Mouse (Mus musculus): ENCODE data around the gene A530064D06Rik. TPM values are rescaled to one million over a fixed set of nuclear protein-coding genes. Genes with fewer than 3 reads are reported as not detected.
"Not testable (repeated sequence)": the region's sequence is repeated elsewhere in the genome, so short reads cannot be mapped to it uniquely, and the experiment has no call there.

The A530064D06Rik gene
- not detected in 2 replicates for polyA plus RNA-seq (2015; fragmentation: Nextera tagmentation; extraction: Ambion mirVana)

DNA sequence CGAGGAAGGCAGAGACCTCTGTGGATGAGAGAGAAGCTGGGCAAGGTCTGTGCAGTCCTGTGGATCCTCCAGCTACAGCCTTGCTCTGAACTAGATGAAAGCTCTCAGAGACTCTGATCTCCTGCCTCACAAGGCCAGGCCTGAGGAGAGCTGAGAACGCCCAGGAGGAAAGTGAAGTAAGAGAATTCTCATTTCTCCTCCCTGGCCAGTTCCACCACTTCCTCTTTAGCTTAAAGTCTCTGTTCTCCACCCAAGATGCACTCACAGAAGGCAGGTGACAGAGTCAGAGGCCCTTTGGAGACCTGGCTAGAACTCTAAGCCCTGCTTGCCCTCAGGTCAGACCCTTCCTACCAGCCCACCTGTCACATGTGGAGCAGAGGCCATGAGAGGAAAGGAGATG lies at the start of gene A530064D06Rik:
Gene A530064D06Rik (minus strand): TSS at position 173 of the 400 bp plus-strand sequence.
- H3K9me3 ChIP-seq; H3K4me1 ChIP-seq; H3K27ac ChIP-seq; ATAC-seq (replicated peaks); H3K36me3 ChIP-seq (replicated peaks); H3K27me3 ChIP-seq (replicated peaks); H3K4me2 ChIP-seq; H3K9ac ChIP-seq; H3K4me3 ChIP-seq: not testable (repeated sequence)
- 89% methylated on average over 2 of the region's 2 CpGs for WGBS

DNA sequence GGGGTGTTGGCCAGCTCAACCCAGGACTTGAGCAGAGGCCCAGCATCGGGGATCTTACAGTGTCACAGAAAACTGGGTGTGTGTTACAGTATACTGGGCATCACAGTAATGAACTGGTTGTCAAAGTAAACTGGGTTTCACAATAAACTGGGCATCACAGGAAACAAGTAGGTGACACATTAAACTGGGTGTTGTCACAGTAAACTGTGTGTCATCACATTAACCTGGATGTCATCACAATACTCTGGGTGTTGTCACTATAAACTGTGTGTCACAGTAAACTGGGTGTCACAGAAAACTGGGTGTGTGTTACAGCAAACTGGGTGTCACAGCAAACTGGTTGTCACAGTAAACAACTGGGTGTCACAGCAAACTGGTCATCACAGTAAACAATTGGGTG lies 48.4 kb upstream of the A530064D06Rik start:
- Histone ChIP-seq H3K9me3 (no peaks in the 10 kb centered on the region), H3K4me2 (no peak overlapping the region), H3K9ac (no peak overlapping the region), H3K27me3 (replicated peaks) (no peaks in the 10 kb centered on the region), H3K4me1 (no peaks in the 10 kb centered on the region), H3K27ac (no peak overlapping the region), H3K4me3 (no peak overlapping the region), H3K36me3 (replicated peaks) (no peaks in the 10 kb centered on the region)
- 95% methylated on average over 1 of the region's 1 CpGs for WGBS
- ATAC-seq (replicated peaks), result no peak

- ATAC-seq (replicated peaks), result no peak
- no peaks in the 10 kb centered on the region for H3K9me3 ChIP-seq
- no peak overlapping the region for H3K27ac ChIP-seq
- no peaks in the 10 kb centered on the region for H3K4me1 ChIP-seq
- no peak overlapping the region for H3K4me2 ChIP-seq
- no peak overlapping the region for H3K9ac ChIP-seq
- H3K27me3 ChIP-seq (replicated peaks), result no peaks in the 10 kb centered on the region
- H3K36me3 ChIP-seq (replicated peaks), result no peaks in the 10 kb centered on the region
- H3K4me3 ChIP-seq, result no peak overlapping the region
- 73% methylated on average over 5 of the region's 5 CpGs for WGBS
Observed at GRCm38 (mm10) chr17:48213511-48213910, 46.4 kb upstream of the A530064D06Rik start.

GRCm38 (mm10) chr17:48212596-48212995 lies 45.5 kb upstream of the A530064D06Rik start:
- no peak overlapping the region for H3K4me2 ChIP-seq
- no peak for ATAC-seq (replicated peaks)
- no peak overlapping the region for H3K4me3 ChIP-seq
- H3K4me1 ChIP-seq, result no peaks in the 10 kb centered on the region
- H3K27ac ChIP-seq, result no peak overlapping the region
- H3K9ac ChIP-seq, result no peak overlapping the region
- no peaks in the 10 kb centered on the region for H3K36me3 ChIP-seq (replicated peaks)
- H3K27me3 ChIP-seq (replicated peaks), result no peaks in the 10 kb centered on the region
- 96% methylated on average over 12 of the region's 12 CpGs for WGBS
- H3K9me3 ChIP-seq, result no peaks in the 10 kb centered on the region

GRCm38 (mm10) chr17:48203086-48203485 lies 36.0 kb upstream of the A530064D06Rik start:
- H3K9ac ChIP-seq, result no peak overlapping the region
- H3K4me2 ChIP-seq, result no peak overlapping the region
- no peaks in the 10 kb centered on the region for H3K4me1 ChIP-seq
- H3K9me3 ChIP-seq, result no peaks in the 10 kb centered on the region
- 95% methylated on average over 12 of the region's 12 CpGs for WGBS
- no peak for ATAC-seq (replicated peaks)
- H3K27me3 ChIP-seq (replicated peaks), result no peaks in the 10 kb centered on the region
- H3K27ac ChIP-seq, result no peak overlapping the region
- no peaks in the 10 kb centered on the region for H3K36me3 ChIP-seq (replicated peaks)
- H3K4me3 ChIP-seq, result no peak overlapping the region

- Histone ChIP-seq H3K27ac (no peak overlapping the region), H3K9me3 (no peaks in the 10 kb centered on the region), H3K9ac (no peak overlapping the region), H3K36me3 (replicated peaks) (no peaks in the 10 kb centered on the region), H3K4me3 (no peak overlapping the region), H3K4me1 (no peaks in the 10 kb centered on the region), H3K27me3 (replicated peaks) (no peaks in the 10 kb centered on the region), H3K4me2 (no peak overlapping the region)
- no peak for ATAC-seq (replicated peaks)
- 90% methylated on average over 2 of the region's 2 CpGs for WGBS
Observed at GRCm38 (mm10) chr17:48192366-48192765, 25.3 kb upstream of the A530064D06Rik start.

GRCm38 (mm10) chr17:48185252-48185651 lies 18.2 kb upstream of the A530064D06Rik start:
- no peak overlapping the region for H3K9ac ChIP-seq
- ATAC-seq (replicated peaks), result no peak
- no peaks in the 10 kb centered on the region for H3K4me1 ChIP-seq
- H3K4me2 ChIP-seq, result no peak overlapping the region
- no peaks in the 10 kb centered on the region for H3K9me3 ChIP-seq
- H3K36me3 ChIP-seq (replicated peaks), result no peaks in the 10 kb centered on the region
- H3K4me3 ChIP-seq, result no peak overlapping the region
- H3K27me3 ChIP-seq (replicated peaks), result no peaks in the 10 kb centered on the region
- no peak overlapping the region for H3K27ac ChIP-seq
- WGBS, result 79% methylated on average over 5 of the region's 5 CpGs

GRCm38 (mm10) chr17:48157382-48158076 lies 9.5 kb downstream of the A530064D06Rik start:
- no peak for ATAC-seq (replicated peaks)
- Histone ChIP-seq H3K27me3 (replicated peaks) (no peaks in the 10 kb centered on the region), H3K9me3 (no peaks in the 10 kb centered on the region), H3K27ac (no peak overlapping the region), H3K36me3 (replicated peaks) (no peaks in the 10 kb centered on the region), H3K4me1 (no peaks in the 10 kb centered on the region), H3K4me2 (no peak overlapping the region), H3K4me3 (no peak overlapping the region), H3K9ac (no peak overlapping the region)
- WGBS, result 71% methylated on average over 1 of the region's 1 CpGs

DNA sequence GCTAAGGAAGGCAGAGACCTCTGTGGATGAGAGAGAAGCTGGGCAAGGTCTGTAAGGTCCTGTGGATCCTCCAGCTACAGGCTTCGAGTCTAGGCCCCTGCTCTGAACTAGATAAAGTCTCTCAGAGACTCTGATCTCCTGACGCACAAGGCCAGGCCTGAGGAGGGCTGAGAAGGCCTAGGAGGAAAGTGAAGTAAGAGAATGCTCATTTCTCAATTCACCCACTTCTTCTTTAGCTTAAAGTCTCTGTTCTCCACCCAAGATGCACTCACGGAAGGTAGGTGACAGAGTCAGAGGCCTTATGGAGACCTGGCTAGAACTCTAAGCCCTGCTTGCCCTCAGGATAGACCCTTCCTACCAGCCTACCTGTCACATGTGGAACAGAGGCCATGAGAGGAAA lies 21.0 kb downstream of the A530064D06Rik start, which contains the start of gene 9830107B12Rik:
Gene 9830107B12Rik (minus strand): TSS at position 149 of the 400 bp plus-strand sequence.
- H3K4me2 ChIP-seq, result no peak within 1 kb of the TSS
- H3K36me3 ChIP-seq (replicated peaks), result no peaks in the 10 kb centered on the region
- no peaks in the 10 kb centered on the region for H3K9me3 ChIP-seq
- no peak within 1 kb of the TSS for H3K4me3 ChIP-seq
- WGBS, result 79% methylated on average over 3 of the region's 3 CpGs
- no peak for ATAC-seq (replicated peaks)
- H3K9ac ChIP-seq, result no peak within 1 kb of the TSS
- H3K27me3 ChIP-seq (replicated peaks), result no peaks in the 10 kb centered on the region
- no peak within 1 kb of the TSS for H3K27ac ChIP-seq
- no peaks in the 10 kb centered on the region for H3K4me1 ChIP-seq

DNA sequence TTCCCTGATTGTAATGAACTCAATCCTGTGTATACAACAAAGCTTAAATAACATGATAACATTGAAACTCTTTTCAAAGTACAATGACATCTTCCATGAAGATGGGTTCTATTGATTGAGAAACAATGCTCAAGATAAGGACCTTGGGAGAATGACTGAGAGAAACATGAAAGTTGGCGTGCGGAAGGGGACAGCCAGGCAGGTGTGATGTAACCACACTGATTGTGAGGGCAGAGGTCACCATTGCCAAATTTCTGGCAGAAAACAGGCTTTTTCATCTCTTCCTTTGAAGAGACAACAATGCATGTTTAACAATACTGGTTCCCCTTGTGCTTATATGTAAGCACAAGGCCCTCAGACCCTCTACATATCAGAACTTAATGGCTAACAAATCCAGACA lies 34.3 kb downstream of the A530064D06Rik start:
- H3K4me1 ChIP-seq, result no peaks in the 10 kb centered on the region
- WGBS, result 87% methylated on average over 2 of the region's 2 CpGs
- H3K27me3 ChIP-seq (replicated peaks), result no peaks in the 10 kb centered on the region
- H3K9ac ChIP-seq, result no peak overlapping the region
- H3K4me3 ChIP-seq, result no peak overlapping the region
- no peak overlapping the region for H3K27ac ChIP-seq
- no peak overlapping the region for H3K4me2 ChIP-seq
- ATAC-seq (replicated peaks), result no peak
- H3K36me3 ChIP-seq (replicated peaks), result no peaks in the 10 kb centered on the region
- H3K9me3 ChIP-seq, result no peaks in the 10 kb centered on the region

- H3K9ac ChIP-seq, result no peak overlapping the region
- no peak overlapping the region for H3K4me3 ChIP-seq
- no peaks in the 10 kb centered on the region for H3K27me3 ChIP-seq (replicated peaks)
- no peaks in the 10 kb centered on the region for H3K36me3 ChIP-seq (replicated peaks)
- no peak for ATAC-seq (replicated peaks)
- no peak overlapping the region for H3K4me2 ChIP-seq
- no peaks in the 10 kb centered on the region for H3K9me3 ChIP-seq
- no peak overlapping the region for H3K27ac ChIP-seq
- WGBS, result 95% methylated on average over 20 of the region's 20 CpGs
- H3K4me1 ChIP-seq, result no peaks in the 10 kb centered on the region
Observed at GRCm38 (mm10) chr17:48120456-48120855, 46.6 kb downstream of the A530064D06Rik start.

- H3K4me3 ChIP-seq, result no peak overlapping the region
- H3K27ac ChIP-seq, result no peak overlapping the region
- H3K27me3 ChIP-seq (replicated peaks), result no peaks in the 10 kb centered on the region
- no peak overlapping the region for H3K9ac ChIP-seq
- no peaks in the 10 kb centered on the region for H3K9me3 ChIP-seq
- WGBS, result 26% methylated on average over 3 of the region's 3 CpGs
- no peaks in the 10 kb centered on the region for H3K4me1 ChIP-seq
- H3K4me2 ChIP-seq, result no peak overlapping the region
- H3K36me3 ChIP-seq (replicated peaks), result no peaks in the 10 kb centered on the region
- peak; percentile 66; the same call in 1 of the 2 replicates for ATAC-seq (replicated peaks)
Observed at GRCm38 (mm10) chr17:48119656-48120055, 47.4 kb downstream of the A530064D06Rik start.

- no peak overlapping the region for H3K4me3 ChIP-seq
- H3K4me2 ChIP-seq, result no peak overlapping the region
- H3K36me3 ChIP-seq (replicated peaks), result no peaks in the 10 kb centered on the region
- H3K4me1 ChIP-seq, result no peaks in the 10 kb centered on the region
- no peak overlapping the region for H3K9ac ChIP-seq
- no peaks in the 10 kb centered on the region for H3K9me3 ChIP-seq
- no peak for ATAC-seq (replicated peaks)
- WGBS, result 71% methylated on average over 1 of the region's 1 CpGs
- H3K27me3 ChIP-seq (replicated peaks), result no peaks in the 10 kb centered on the region
- no peak overlapping the region for H3K27ac ChIP-seq
Observed at GRCm38 (mm10) chr17:48118570-48118969, 48.5 kb downstream of the A530064D06Rik start.

Data from midbrain, embryonic 15.5 days (tissue).